Mouse (Mus musculus): ENCODE results near the gene Wdr44. TPM values are rescaled to one million over a fixed set of nuclear protein-coding genes. Genes with fewer than 3 reads are reported as not detected.
"Not testable (repeated sequence)": the region's sequence is repeated elsewhere in the genome, so short reads cannot be mapped to it uniquely, and the experiment has no call there.

Gene Wdr44
- total and polyA plus RNA-seq, 2 experiments from 2014 or later: 7.8 to 19.6 TPM

DNA sequence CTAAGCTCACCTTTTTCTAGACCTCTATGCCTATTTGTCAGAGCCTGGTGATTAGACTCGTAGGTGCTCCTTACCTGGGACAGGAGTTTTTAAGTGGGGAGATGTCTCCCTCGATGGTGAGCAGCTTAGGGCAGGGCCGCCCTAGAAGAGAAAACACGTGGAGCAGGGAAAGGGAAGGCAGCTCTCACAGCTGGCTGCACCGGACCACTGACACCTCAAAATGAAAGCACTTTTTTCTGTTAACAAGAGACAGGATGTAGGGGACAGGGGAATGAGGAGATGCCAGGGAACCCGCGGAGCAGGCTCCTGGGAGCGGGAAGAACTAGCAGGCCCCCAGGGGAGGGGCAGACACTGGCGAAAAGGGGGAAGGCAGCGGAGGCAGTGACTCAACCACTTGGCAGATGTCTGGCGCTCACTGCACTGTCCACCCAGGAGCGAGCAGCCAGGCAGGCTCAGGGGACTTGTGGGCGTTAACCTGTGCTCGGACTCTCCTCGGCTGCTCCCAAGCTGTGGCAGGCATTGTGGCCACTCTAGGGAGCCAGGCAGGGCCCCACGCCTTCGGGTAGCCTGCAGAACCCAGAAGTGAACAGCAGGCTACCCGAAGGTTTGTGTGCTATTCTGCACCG, 130.7 kb downstream of the Wdr44 start:
- H3K4me1 ChIP-seq (ENCODE audit: insufficient read depth, low read length): no peaks in the 10 kb centered on the region
- no peak for ATAC-seq
- TF ChIP-seq CTCF (IDR thresholded peaks at IDR 0.05; ENCODE audit: low read depth): no peak
- DNase-seq (ENCODE audit: low spot score): no peak
- H3K4me2 ChIP-seq (ENCODE audit: low read depth, low read length): no peak overlapping the region; the same call in 1 of the 2 replicates
- H3K9ac ChIP-seq (replicated peaks; ENCODE audit: low read length): no peak overlapping the region
- H3K36me3 ChIP-seq (ENCODE audit: insufficient read depth, low read length): no peaks in the 10 kb centered on the region
- no peaks in the 10 kb centered on the region for H3K9me3 ChIP-seq (ENCODE audit: low read length)
- H3K4me3 ChIP-seq (ENCODE audit: low read length): no peak overlapping the region
- H3K27me3 ChIP-seq (ENCODE audit: insufficient read depth, low read length): no peaks in the 10 kb centered on the region
- no peak overlapping the region for H3K27ac ChIP-seq
- 76% methylated on average over 19 of the region's 19 CpGs for WGBS

DNA sequence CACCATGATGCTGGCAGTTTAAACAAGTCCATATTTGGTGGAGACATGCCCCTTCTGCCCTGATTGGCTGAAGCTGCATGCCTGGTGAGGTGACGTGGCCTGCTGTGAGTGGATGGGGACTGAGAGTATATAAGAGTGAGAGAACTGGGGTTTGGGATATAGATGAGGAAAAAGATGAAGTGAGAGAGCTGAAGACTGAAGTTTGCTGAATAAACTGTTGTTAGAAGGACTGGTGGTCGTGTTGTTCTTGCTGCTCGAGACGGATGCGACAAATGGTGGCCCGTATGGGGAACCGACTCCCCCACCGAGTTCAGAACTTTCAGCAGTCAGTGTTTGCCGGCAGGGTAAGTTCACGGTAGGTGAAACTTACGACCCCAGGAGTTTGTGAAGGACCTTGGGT, 140.9 kb downstream of the Wdr44 start:
- not testable (repeated sequence) for H3K27me3 ChIP-seq (ENCODE audit: insufficient read depth, low read length); H3K4me1 ChIP-seq (ENCODE audit: insufficient read depth, low read length); H3K4me2 ChIP-seq (ENCODE audit: low read depth, low read length); H3K36me3 ChIP-seq (ENCODE audit: insufficient read depth, low read length); DNase-seq (ENCODE audit: low spot score); ATAC-seq; H3K4me3 ChIP-seq (ENCODE audit: low read length); H3K27ac ChIP-seq; H3K9me3 ChIP-seq (ENCODE audit: low read length); H3K9ac ChIP-seq (replicated peaks; ENCODE audit: low read length)
- 91% methylated on average over 11 of the region's 11 CpGs for WGBS

DNA sequence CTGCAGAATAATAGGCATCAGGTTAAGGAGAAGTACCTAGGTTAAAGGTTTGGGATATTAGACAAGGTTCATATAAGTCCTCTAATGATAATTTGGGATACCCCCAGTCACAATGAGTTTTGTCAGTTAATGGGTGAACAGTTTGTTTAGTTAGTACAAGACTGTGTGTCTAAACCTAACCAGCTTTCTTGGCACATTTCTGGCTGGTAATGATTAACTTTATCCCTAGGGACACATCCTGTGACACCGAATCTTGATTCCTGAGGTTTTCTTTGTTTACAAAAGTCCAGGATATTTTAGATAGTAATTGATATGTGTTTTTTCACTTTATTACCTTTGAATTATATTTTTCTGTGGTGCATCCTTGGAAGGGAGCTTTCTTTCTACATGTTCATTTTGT, 148.1 kb downstream of the Wdr44 start:
- Histone ChIP-seq H3K9me3 (ENCODE audit: low read length) (no peaks in the 10 kb centered on the region), H3K4me1 (ENCODE audit: insufficient read depth, low read length) (no peaks in the 10 kb centered on the region), H3K9ac (replicated peaks; ENCODE audit: low read length) (no peak overlapping the region), H3K36me3 (ENCODE audit: insufficient read depth, low read length) (no peaks in the 10 kb centered on the region), H3K4me3 (ENCODE audit: low read length) (no peak overlapping the region), H3K27me3 (ENCODE audit: insufficient read depth, low read length) (no peaks in the 10 kb centered on the region), H3K27ac (no peak overlapping the region), H3K4me2 (ENCODE audit: low read depth, low read length) (no peak overlapping the region)
- ATAC-seq (no peak), DNase-seq (ENCODE audit: low spot score) (no peak)
- TF ChIP-seq CTCF (IDR thresholded peaks at IDR 0.05; ENCODE audit: low read depth): no peak
- 84% methylated on average over 1 of the region's 1 CpGs for WGBS

Other genes starting within 250 kb of the Wdr44 start
- gene Gm4907, start 189.5 kb downstream of the Wdr44 start, total RNA-seq (2014; rRNA removed): not detected in 2 replicates
- not detected in 2 replicates for gene Gm4907, start 189.5 kb downstream of the Wdr44 start, polyA plus RNA-seq (2015; fragmentation: Nextera tagmentation; extraction: Ambion mirVana)